Mouse (Mus musculus) stomach, postnatal 0 days (tissue): ENCODE results near the gene Klhl32. TPM values are rescaled to one million over a fixed set of nuclear protein-coding genes. Genes with fewer than 3 reads are reported as not detected.

Experiments used
- ATAC-seq: fragments of 200-750 bp; cut with Nextera tagmentation; 2 replicates; pipeline ENCODE4 v1.8.0; 2017; ENCODE audit not compliant: low FRiP score, low TSS enrichment
- DNase-seq: peaks from one replicate; pipeline ENCODE4 v3.0.0-alpha.2; 2016; ENCODE audit warnings: low spot score
- H3K27ac ChIP-seq: fragments of 300-500 bp; sonication (generic); replicated peaks from 2 replicates; pipeline ENCODE4 v1.5.1; 2014; ENCODE audit warnings: mild to moderate bottlenecking, control low read depth
- H3K27me3 ChIP-seq: fragments of 300-500 bp; sonication (generic); 2 replicates; pipeline ENCODE4 v1.6.1; 2014; ENCODE audit warnings: low read length; ENCODE audit not compliant: control insufficient read depth, insufficient read depth
- H3K36me3 ChIP-seq: fragments of 300-500 bp; sonication (generic); 2 replicates; pipeline ENCODE4 v1.6.1; 2014; ENCODE audit warnings: low read length, mixed read lengths; ENCODE audit not compliant: control insufficient read depth, insufficient read depth
- H3K4me1 ChIP-seq: fragments of 300-500 bp; sonication (generic); replicated peaks from 2 replicates; pipeline ENCODE4 v1.6.1; 2014; ENCODE audit warnings: antibody characterized with exemption; ENCODE audit not compliant: control insufficient read depth, insufficient read depth
- H3K4me2 ChIP-seq: fragments of 300-500 bp; sonication (generic); replicated peaks from 2 replicates; pipeline ENCODE4 v1.6.1; 2014; ENCODE audit warnings: low read depth, mild to moderate bottlenecking, control low read depth, moderate library complexity
- H3K4me3 ChIP-seq: fragments of 300-500 bp; sonication (generic); 2 replicates; pipeline ENCODE4 v1.5.1; 2014; ENCODE audit warnings: low read depth, low read length, control low read depth
- H3K9ac ChIP-seq: fragments of 300-500 bp; sonication (generic); 2 replicates; pipeline ENCODE4 v1.6.1; 2014; ENCODE audit warnings: mild to moderate bottlenecking, low read length, control low read depth, mixed read lengths
- H3K9me3 ChIP-seq: fragments of 300-500 bp; sonication (generic); 2 replicates; pipeline ENCODE4 v1.6.1; 2016; ENCODE audit warnings: low read length; ENCODE audit not compliant: control insufficient read depth
- CTCF ChIP-seq: IDR thresholded peaks from 2 replicates; pipeline ENCODE4 v1.5.1; 2016; ENCODE audit warnings: antibody characterized with exemption, low read depth, mild to moderate bottlenecking, moderate library complexity
- EP300 ChIP-seq: optimal IDR thresholded peaks from 2 replicates; pipeline ENCODE3; 2016; ENCODE audit warnings: antibody characterized with exemption
- WGBS: fragments of 180-500 bp; shearing (Covaris S2); extraction: QIAGEN DNeasy Blood & Tissue Kit; methylation state at CpG from one replicate; pipeline ENCODE4 v1.1.7; 2014; 5-methylcytosine and 5-hydroxymethylcytosine counted together
- polyA plus RNA-seq: library from polyadenylated mRNA; unstranded; fragments of >200 nt; fragmentation: Nextera tagmentation; extraction: Ambion mirVana; gene quantifications from 2 replicates; pipeline ENCODE4 v1.2.1, GENCODE M21; 2015

The Klhl32 gene
- polyA plus RNA-seq: 1.9 and 2.4 TPM in 2 replicates

- H3K36me3 ChIP-seq: no peaks in the 10 kb centered on the region
- TF ChIP-seq EP300 (no peak), CTCF (peak; percentile 16; the same call in 1 of the 2 replicates)
- ATAC-seq (peak; percentile 87), DNase-seq (peak; percentile 75)
- under 1% methylated on average over 46 of the region's 63 CpGs for WGBS
- peak within 1 kb of the TSS; percentile 76 for H3K4me2 ChIP-seq
- H3K27me3 ChIP-seq: no peaks in the 10 kb centered on the region
- peak within 1 kb of the TSS; percentile 53 for H3K27ac ChIP-seq
- peak within 1 kb of the TSS; percentile 69 for H3K4me3 ChIP-seq
- H3K4me1 ChIP-seq: no peaks in the 10 kb centered on the region
- no peaks in the 10 kb centered on the region for H3K9me3 ChIP-seq
- peak within 1 kb of the TSS; percentile 61 for H3K9ac ChIP-seq
Observed at GRCm38 (mm10) chr4:24850401-24851325, at the start of gene Klhl32. Gene Klhl32 (minus strand): TSS chr4:24851124.

GRCm38 (mm10) chr4:24899146-24899545 is 48.2 kb upstream of the Klhl32 start:
- no peak overlapping the region for H3K27ac ChIP-seq
- H3K9ac ChIP-seq: no peak overlapping the region
- H3K36me3 ChIP-seq: peaks cover 3% of the 10 kb centered on the region; the same call in 1 of the 2 replicates
- H3K27me3 ChIP-seq: no peaks in the 10 kb centered on the region
- no peaks in the 10 kb centered on the region for H3K9me3 ChIP-seq
- TF ChIP-seq CTCF (no peak), EP300 (no peak)
- WGBS: 41% methylated on average over 4 of the region's 4 CpGs
- peak overlapping the region; percentile 67; the same call in 1 of the 2 replicates for H3K4me3 ChIP-seq
- DNase-seq (no peak), ATAC-seq (no peak)
- no peaks in the 10 kb centered on the region for H3K4me1 ChIP-seq
- H3K4me2 ChIP-seq: peak overlapping the region; percentile 61

- Histone ChIP-seq H3K9me3 (no peaks in the 10 kb centered on the region), H3K4me2 (peak overlapping the region; percentile 61), H3K4me1 (no peaks in the 10 kb centered on the region), H3K27me3 (no peaks in the 10 kb centered on the region), H3K4me3 (peak overlapping the region; percentile 67), H3K27ac (no peak overlapping the region), H3K9ac (peak overlapping the region; percentile 73), H3K36me3 (0 out of 2 replicates have a peak, but pooled peaks cover 3% of the 10 kb centered on the region)
- 24% methylated on average over 8 of the region's 8 CpGs for WGBS
- no peak for TF ChIP-seq EP300
- TF ChIP-seq CTCF: no peak
- no peak for DNase-seq
- ATAC-seq: no peak
Observed at GRCm38 (mm10) chr4:24898636-24899035, 47.7 kb upstream of the Klhl32 start.

GRCm38 (mm10) chr4:24897851-24898515 is 47.1 kb upstream of the Klhl32 start, which contains the start of gene Ndufaf4:
Gene Ndufaf4 (plus strand): TSS chr4:24898083.
- no peak for TF ChIP-seq EP300
- peak; percentile 99 for TF ChIP-seq CTCF
- H3K27ac ChIP-seq: peak within 1 kb of the TSS; percentile 20; the same call in 1 of the 2 replicates
- DNase-seq: peak; percentile 97

GRCm38 (mm10) chr4:24897351-24897750 is 46.4 kb upstream of the Klhl32 start:
- 10% methylated on average over 7 of the region's 7 CpGs for WGBS

More at GRCm38 (mm10) chr4:24897851-24898515, 47.1 kb upstream of the Klhl32 start, which contains the start of gene Ndufaf4:
- ATAC-seq: peak; percentile 100
- WGBS: under 1% methylated on average over 58 of the region's 58 CpGs
- H3K4me3 ChIP-seq: peak within 1 kb of the TSS; percentile 67
- H3K9me3 ChIP-seq: no peaks in the 10 kb centered on the region
- 0 out of 2 replicates have a peak, but pooled peaks cover under 1% of the 10 kb centered on the region for H3K36me3 ChIP-seq
- no peaks in the 10 kb centered on the region for H3K4me1 ChIP-seq
- H3K9ac ChIP-seq: peak within 1 kb of the TSS; percentile 73
- no peaks in the 10 kb centered on the region for H3K27me3 ChIP-seq
- peak within 1 kb of the TSS; percentile 61 for H3K4me2 ChIP-seq

More at GRCm38 (mm10) chr4:24897351-24897750, 46.4 kb upstream of the Klhl32 start:
- Histone ChIP-seq H3K4me1 (no peaks in the 10 kb centered on the region), H3K9ac (peak overlapping the region; percentile 8; the same call in 1 of the 2 replicates), H3K9me3 (no peaks in the 10 kb centered on the region), H3K4me2 (peak overlapping the region; percentile 61), H3K36me3 (no peaks in the 10 kb centered on the region), H3K27ac (no peak overlapping the region), H3K4me3 (peak overlapping the region; percentile 67), H3K27me3 (no peaks in the 10 kb centered on the region)
- no peak for ATAC-seq
- DNase-seq: no peak
- TF ChIP-seq CTCF (no peak), EP300 (no peak)
